Mouse (Mus musculus) adipocyte (in vitro differentiated cells): Measurements from ENCODE around the gene Tec.

Source experiments
- DNase-seq: peaks from one replicate; pipeline ENCODE4 v3.0.0-alpha.2; 2016; ENCODE audit warnings: low spot score

Gene Tec

GRCm38 (mm10) chr5:72783957-72784356 lies 84.3 kb downstream of the Tec start:
- DNase-seq: no peak

- DNase-seq: no peak
Observed at GRCm38 (mm10) chr5:72783123-72783522, 85.2 kb downstream of the Tec start.

GRCm38 (mm10) chr5:72781776-72782175 lies 86.5 kb downstream of the Tec start:
- DNase-seq: no peak

GRCm38 (mm10) chr5:72776595-72776994 lies 91.7 kb downstream of the Tec start:
- DNase-seq: no peak

- DNase-seq: no peak
Observed at GRCm38 (mm10) chr5:72776127-72776526, 92.2 kb downstream of the Tec start.

GRCm38 (mm10) chr5:72769841-72770240 lies 98.4 kb downstream of the Tec start:
- no peak for DNase-seq

- no peak for DNase-seq
Observed at GRCm38 (mm10) chr5:72763546-72763945, 104.7 kb downstream of the Tec start.

GRCm38 (mm10) chr5:72763025-72763424 lies 105.3 kb downstream of the Tec start:
- DNase-seq: no peak

GRCm38 (mm10) chr5:72761758-72762157 lies 106.5 kb downstream of the Tec start:
- no peak for DNase-seq

GRCm38 (mm10) chr5:72761237-72761636 lies 107.0 kb downstream of the Tec start:
- DNase-seq: no peak

GRCm38 (mm10) chr5:72758925-72759924 lies 109.1 kb downstream of the Tec start:
- DNase-seq: peak; percentile 35

GRCm38 (mm10) chr5:72757155-72757773 lies 111.0 kb downstream of the Tec start:
- DNase-seq: no peak

- no peak for DNase-seq
Observed at GRCm38 (mm10) chr5:72755941-72756340, 112.3 kb downstream of the Tec start.

GRCm38 (mm10) chr5:72755035-72755434 lies 113.2 kb downstream of the Tec start:
- DNase-seq: no peak

- DNase-seq: no peak
Observed at GRCm38 (mm10) chr5:72752585-72752984, 115.7 kb downstream of the Tec start, which contains the start of gene Txk. Txk (minus strand) TSS chr5:72752777.

GRCm38 (mm10) chr5:72751056-72751758 lies 117.1 kb downstream of the Tec start:
- no peak for DNase-seq

- no peak for DNase-seq
Observed at GRCm38 (mm10) chr5:72750226-72750625, 118.1 kb downstream of the Tec start.

GRCm38 (mm10) chr5:72748659-72749265 lies 119.5 kb downstream of the Tec start:
- DNase-seq: no peak

GRCm38 (mm10) chr5:72747384-72747783 lies 120.9 kb downstream of the Tec start:
- DNase-seq: no peak

- no peak for DNase-seq
Observed at GRCm38 (mm10) chr5:72746461-72746860, 121.8 kb downstream of the Tec start.

- DNase-seq: no peak
Observed at GRCm38 (mm10) chr5:72743103-72743502, 125.2 kb downstream of the Tec start.

- no peak for DNase-seq
Observed at GRCm38 (mm10) chr5:72736868-72737267, 131.4 kb downstream of the Tec start.
